Mouse (Mus musculus) adrenal gland, adult (tissue): ENCODE measurements around the gene Nif3l1.

Experiments
- DNase-seq, 2 experiments: peaks; one replicate each; pipeline ENCODE4 v3.0.0; 2022 to 2023; ENCODE audit warnings: low spot score in 1 of 2; ENCODE audit not compliant: inconsistent age in 2 of 2

Nif3l1 gene

DNA sequence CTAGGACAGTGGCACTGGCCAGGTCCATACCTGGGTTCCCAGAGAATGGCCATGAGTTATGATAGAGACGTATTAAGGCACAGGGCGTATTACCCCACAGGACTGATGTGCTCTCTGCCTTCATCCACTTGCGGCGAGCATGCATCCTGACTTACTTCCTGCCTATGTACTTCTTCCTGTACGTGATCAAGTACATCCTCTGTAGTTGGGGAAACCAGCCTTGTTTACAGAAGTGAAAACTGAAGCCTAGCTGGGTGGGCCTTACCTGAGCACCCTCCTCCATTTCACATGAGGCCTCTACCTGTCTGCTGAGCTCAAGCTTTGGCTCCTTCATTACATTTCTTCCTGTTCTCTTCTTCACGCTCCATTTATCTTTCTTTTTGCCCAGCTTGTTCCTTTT is 9.4 kb downstream of the Nif3l1 start:
- no peak for DNase-seq

GRCm38 (mm10) chr1:58458175-58458574 is 13.2 kb downstream of the Nif3l1 start:
- no peak for DNase-seq

DNA sequence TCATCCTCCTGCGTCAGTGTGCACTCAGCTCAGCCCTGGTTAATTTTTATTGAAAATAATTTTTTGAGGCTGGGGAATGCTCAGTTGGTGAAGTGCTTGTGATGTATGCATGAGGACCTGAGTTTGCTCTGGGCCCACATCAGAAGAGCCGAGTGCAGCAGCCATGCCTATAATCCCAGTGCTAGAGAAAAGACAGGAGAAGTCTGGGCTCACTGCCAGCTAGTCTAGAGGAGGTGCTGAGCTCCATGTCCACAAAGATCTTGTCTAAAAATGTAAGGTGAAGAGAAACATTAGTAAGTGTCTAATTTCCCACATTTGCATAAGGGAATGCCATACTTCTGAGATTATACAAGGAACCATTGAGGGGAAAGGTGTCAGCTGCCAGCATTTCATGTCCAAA is 13.9 kb downstream of the Nif3l1 start:
- DNase-seq: peak in 1 of 2 experiments; percentile 41

- DNase-seq: peak; percentile 30 to 72
These were observed 15.6 kb downstream of the Nif3l1 start for GRCm38 (mm10) chr1:58460566-58460965.

- no peak for DNase-seq
These were observed 19.0 kb downstream of the Nif3l1 start for GRCm38 (mm10) chr1:58463935-58464334.

DNA sequence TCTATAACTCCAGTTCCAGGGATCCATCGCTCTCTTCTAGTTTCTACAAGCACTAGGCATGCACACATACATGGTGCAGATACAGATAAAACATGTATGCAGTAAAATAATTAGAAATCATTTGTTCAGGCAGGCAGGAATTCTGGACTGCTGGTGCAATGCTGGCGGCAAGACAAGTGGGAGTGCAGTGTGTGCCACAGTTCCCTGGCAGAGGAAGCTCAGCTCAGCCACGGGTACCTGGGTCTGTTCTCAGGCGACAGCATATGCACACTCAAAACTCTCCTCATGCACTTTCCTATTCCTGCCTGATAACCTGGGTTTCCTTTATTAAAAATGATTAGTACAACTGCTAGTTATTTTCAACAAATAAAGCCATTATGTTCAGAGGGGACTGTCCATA is 20.1 kb downstream of the Nif3l1 start:
- no peak for DNase-seq

- no peak for DNase-seq
These were observed 20.6 kb downstream of the Nif3l1 start for GRCm38 (mm10) chr1:58465561-58465960.

DNA sequence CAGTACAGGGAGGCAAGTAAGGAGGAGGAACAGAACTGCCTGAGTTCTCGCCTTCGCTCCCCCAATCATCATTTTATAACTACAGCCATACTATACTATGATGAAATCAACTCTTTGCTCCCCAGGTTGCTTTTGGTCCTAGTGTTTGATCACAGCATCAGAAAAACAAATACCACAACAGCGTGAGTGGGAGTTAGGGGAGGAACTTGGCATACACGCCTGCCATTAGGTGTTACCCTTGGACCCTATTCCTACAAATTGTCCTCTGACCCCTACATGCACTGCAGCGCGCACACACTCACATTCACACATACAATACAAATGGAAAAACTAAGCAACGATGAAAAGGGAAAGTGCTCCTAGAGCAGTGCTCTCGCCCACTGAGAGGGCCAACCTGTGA is 30.7 kb downstream of the Nif3l1 start:
- DNase-seq: no peak

GRCm38 (mm10) chr1:58482647-58483046 is 37.7 kb downstream of the Nif3l1 start:
- DNase-seq: no peak

DNA sequence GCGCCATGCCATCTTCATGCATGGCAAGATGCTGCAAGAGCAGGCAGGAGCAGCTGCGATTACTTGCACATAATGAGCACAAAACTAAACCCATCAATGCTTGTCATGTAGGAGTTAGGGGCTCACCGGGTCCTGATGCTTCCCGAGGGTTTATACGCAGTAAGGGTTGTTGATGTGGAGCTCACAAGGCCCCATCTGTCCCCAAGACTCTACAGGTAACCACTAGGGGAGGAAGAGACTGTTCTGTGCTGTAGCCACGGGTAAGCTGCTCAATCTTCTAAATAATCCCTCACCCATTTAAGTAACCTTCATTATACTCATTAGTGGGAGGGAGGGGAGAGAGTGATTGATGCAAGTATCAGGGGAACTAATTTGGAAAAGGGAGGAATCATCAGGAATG is 50.7 kb downstream of the Nif3l1 start:
- no peak for DNase-seq

DNA sequence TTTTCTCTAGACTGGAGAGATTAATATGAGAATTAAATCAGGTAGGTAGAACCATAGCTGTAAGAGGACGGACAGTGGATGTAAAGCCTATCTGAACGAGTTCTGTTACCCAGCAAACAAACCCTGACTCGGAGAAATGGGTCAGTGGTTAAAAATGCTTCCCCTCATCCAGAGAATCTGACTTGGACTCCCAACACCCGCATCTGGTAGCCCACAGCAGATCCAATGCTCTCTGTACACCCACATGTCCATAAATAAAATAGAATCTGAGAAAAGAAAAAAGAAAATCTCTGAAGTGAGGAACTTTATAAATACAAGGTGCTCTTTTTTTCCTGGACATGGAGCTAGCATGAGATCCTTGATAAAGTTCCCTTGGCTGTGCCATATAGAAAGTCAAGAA is 52.7 kb downstream of the Nif3l1 start:
- no peak for DNase-seq

DNA sequence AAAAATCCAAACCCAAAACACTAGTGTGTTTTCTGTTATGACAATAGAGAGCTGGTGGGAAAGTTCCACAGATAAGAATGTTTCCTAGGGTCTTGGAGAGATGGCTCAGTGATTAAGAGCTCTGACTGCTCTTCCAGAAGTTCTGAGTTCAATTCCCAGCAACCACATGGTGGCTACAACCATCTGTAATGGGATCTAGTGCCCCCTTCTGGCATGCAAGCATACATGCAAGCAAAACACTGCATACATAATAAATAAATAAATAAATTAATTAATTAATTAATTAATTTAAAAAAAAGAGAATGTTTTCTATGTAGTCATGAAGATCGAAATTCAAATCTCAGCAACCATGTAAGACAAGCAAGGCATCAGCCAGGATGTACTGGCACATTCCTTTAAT is 53.8 kb downstream of the Nif3l1 start:
- no peak for DNase-seq

GRCm38 (mm10) chr1:58503134-58503533 is 58.2 kb downstream of the Nif3l1 start:
- DNase-seq: no peak

- DNase-seq: peak in 1 of 2 experiments; percentile 35
These were observed 58.9 kb downstream of the Nif3l1 start for GRCm38 (mm10) chr1:58503793-58504370.

GRCm38 (mm10) chr1:58504577-58505254 is 59.8 kb downstream of the Nif3l1 start, which contains the start of gene Orc2:
TSS of gene Orc2 (minus strand) at chr1:58505109.
- DNase-seq: peak; percentile 94 to 97

- DNase-seq: no peak
These were observed 62.3 kb downstream of the Nif3l1 start for GRCm38 (mm10) chr1:58507249-58507648.
